Mouse (Mus musculus) heart, embryonic 14.5 days (tissue): Measurements from ENCODE around the gene Dnah10. TPM values are rescaled to one million over a fixed set of nuclear protein-coding genes. Genes with fewer than 3 reads are reported as not detected.
"Not testable (repeated sequence)": the region's sequence is repeated elsewhere in the genome, so short reads cannot be mapped to it uniquely, and the experiment has no call there.

ENCODE experiments used
- ATAC-seq: fragments of 200-750 bp; cut with Nextera tagmentation; 2 replicates; pipeline ENCODE4 v1.8.0; 2017; ENCODE audit warnings: low read depth, moderate TSS enrichment; ENCODE audit not compliant: insufficient number of reproducible peaks, insufficient read depth, low FRiP score
- H3K27ac ChIP-seq, 2 experiments: fragments of 200-500 bp in 1 of 2; fragments of 300-500 bp in 1 of 2; sonication (generic) in 1 of 2; replicated peaks in 1 of 2; 2 replicates each; pipeline ENCODE4 v1.5.1; 2012 to 2014; ENCODE audit warnings: low read depth in 2 of 2, low read length in 2 of 2, control low read depth in 1 of 2, mild to moderate bottlenecking in 1 of 2, mixed read lengths in 1 of 2; ENCODE audit not compliant: control insufficient read depth in 1 of 2, insufficient read depth in 1 of 2
- H3K27me3 ChIP-seq: fragments of 300-500 bp; sonication (generic); 2 replicates; pipeline ENCODE4 v1.6.1; 2014; ENCODE audit warnings: mild to moderate bottlenecking, low read length, control low read depth; ENCODE audit not compliant: control insufficient read depth, insufficient read depth
- H3K36me3 ChIP-seq: fragments of 300-500 bp; sonication (generic); 2 replicates; pipeline ENCODE4 v1.6.1; 2014; ENCODE audit warnings: mild to moderate bottlenecking, control low read depth, low read length, mixed read lengths; ENCODE audit not compliant: control insufficient read depth, insufficient read depth
- H3K4me1 ChIP-seq, 2 experiments: fragments of 200-500 bp in 1 of 2; fragments of 300-500 bp in 1 of 2; sonication (generic) in 1 of 2; 2 replicates each; pipeline ENCODE4 v1.6.1; 2012 to 2014; ENCODE audit warnings: low read length in 2 of 2, control low read depth in 1 of 2, mixed read lengths in 1 of 2; ENCODE audit not compliant: control insufficient read depth in 2 of 2, insufficient read depth in 2 of 2
- H3K4me2 ChIP-seq: fragments of 300-500 bp; sonication (generic); 2 replicates; pipeline ENCODE4 v1.6.1; 2014; ENCODE audit warnings: mild to moderate bottlenecking, low read length
- H3K4me3 ChIP-seq, 2 experiments: fragments of 200-500 bp in 1 of 2; fragments of 300-500 bp in 1 of 2; sonication (generic) in 1 of 2; 2 replicates each; pipeline ENCODE4 v1.5.1; 2012 to 2014; ENCODE audit warnings: low read length in 2 of 2, mild to moderate bottlenecking in 2 of 2, control low read depth in 1 of 2, low read depth in 1 of 2, moderate library complexity in 1 of 2; ENCODE audit not compliant: control insufficient read depth in 1 of 2, insufficient read depth in 1 of 2
- H3K9ac ChIP-seq: fragments of 300-500 bp; sonication (generic); 2 replicates; pipeline ENCODE4 v1.6.1; 2014; ENCODE audit warnings: mild to moderate bottlenecking, low read length
- H3K9me3 ChIP-seq: fragments of 300-500 bp; sonication (generic); 2 replicates; pipeline ENCODE4 v1.6.1; 2016; ENCODE audit warnings: low read length, control low read depth; ENCODE audit not compliant: control insufficient read depth
- WGBS: fragments of 180-500 bp; shearing (Covaris S2); extraction: QIAGEN DNeasy Blood & Tissue Kit; methylation state at CpG from one replicate; pipeline ENCODE4 v1.1.7; 2014; 5-methylcytosine and 5-hydroxymethylcytosine counted together
- polyA plus RNA-seq: library from polyadenylated mRNA; unstranded; fragments of >200 nt; fragmentation: Nextera tagmentation; extraction: Ambion mirVana; gene quantifications from 2 replicates; pipeline ENCODE4 v1.2.1, GENCODE M21; 2014

Gene Dnah10
- polyA plus RNA-seq, 1 experiment from 2014 or later = 0.03 TPM

DNA sequence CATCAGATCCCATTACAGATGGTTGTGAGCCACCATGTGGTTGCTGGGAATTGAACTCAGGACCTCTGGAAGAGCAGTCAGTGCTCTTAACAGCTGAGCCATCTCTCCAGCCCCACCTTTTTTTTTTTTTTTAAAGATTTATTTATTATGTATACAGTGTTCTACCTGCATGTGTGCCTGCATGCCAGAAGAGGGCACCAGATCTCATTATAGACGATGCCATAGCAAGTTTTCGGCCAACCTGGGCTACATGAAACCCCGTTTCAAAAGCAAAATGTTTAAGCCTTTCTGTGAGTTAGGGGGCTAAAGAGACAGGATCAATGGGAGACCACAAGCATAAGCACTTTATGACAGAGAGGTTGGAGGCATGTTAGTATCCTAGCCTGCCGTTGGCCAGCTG lies 51.4 kb downstream of the Dnah10 start:
- not testable (repeated sequence) for H3K27ac ChIP-seq, H3K9me3 ChIP-seq, H3K4me2 ChIP-seq, H3K27me3 ChIP-seq, H3K4me1 ChIP-seq, H3K36me3 ChIP-seq, H3K4me3 ChIP-seq, H3K9ac ChIP-seq, ATAC-seq
- 90% methylated on average over 4 of the region's 4 CpGs for WGBS

DNA sequence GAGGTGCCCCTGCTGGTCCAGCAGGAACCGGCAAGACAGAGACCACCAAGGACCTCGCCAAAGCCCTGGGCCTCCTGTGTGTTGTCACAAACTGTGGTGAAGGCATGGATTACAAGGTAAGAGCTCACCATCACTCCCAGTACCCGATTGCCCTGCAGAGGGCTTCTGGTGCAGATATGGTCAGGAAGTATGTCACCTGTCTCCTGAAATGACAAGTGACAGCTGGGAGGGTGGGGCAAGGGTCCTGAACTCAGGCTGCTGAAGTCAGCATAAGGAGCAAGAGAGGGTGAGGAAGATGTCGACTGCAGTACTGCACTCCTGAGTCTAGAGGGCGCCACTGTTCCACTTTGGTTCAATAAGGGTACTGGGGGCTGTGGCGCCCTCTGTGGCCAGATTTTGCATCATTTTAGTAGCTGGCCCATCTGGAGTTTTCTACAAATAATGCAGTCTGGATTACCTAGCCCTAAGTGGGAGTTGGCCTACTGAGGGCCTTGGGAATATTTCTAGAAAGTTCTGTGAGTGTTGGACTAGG lies 52.4 kb downstream of the Dnah10 start:
- no peak for ATAC-seq
- WGBS = 57% methylated on average over 6 of the region's 6 CpGs
- Histone ChIP-seq H3K27ac (no peak overlapping the region), H3K4me2 (no peak overlapping the region), H3K36me3 (no peaks in the 10 kb centered on the region), H3K4me3 (no peak overlapping the region), H3K27me3 (no peaks in the 10 kb centered on the region), H3K4me1 (no peaks in the 10 kb centered on the region), H3K9me3 (no peaks in the 10 kb centered on the region), H3K9ac (no peak overlapping the region)

DNA sequence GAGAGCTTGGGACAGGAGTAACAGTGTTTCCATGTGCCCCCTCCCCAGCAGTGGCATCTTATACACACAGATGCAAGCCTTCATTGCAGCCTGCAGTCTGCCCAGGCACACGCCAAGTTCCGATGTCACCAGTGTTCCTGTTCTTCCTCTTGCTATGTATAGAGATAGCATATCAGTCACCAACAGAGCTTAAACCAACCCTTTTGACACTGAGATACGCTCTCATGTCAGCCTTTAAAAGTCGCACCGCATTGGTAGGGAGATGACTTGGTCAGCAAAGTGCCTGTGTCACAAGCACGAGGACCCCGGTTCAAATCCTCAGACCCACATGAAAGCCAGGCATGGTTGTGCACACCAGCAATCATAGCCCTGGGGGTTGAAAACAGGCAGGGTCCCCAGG lies 55.0 kb downstream of the Dnah10 start:
- H3K4me1 ChIP-seq = no peaks in the 10 kb centered on the region
- ATAC-seq = no peak
- H3K4me3 ChIP-seq = no peak overlapping the region
- no peaks in the 10 kb centered on the region for H3K36me3 ChIP-seq
- H3K27me3 ChIP-seq = peaks cover 4% of the 10 kb centered on the region; the same call in 1 of the 2 replicates
- H3K9me3 ChIP-seq = no peaks in the 10 kb centered on the region
- H3K4me2 ChIP-seq = no peak overlapping the region
- no peak overlapping the region for H3K9ac ChIP-seq
- no peak overlapping the region for H3K27ac ChIP-seq
- 78% methylated on average over 7 of the region's 7 CpGs for WGBS

DNA sequence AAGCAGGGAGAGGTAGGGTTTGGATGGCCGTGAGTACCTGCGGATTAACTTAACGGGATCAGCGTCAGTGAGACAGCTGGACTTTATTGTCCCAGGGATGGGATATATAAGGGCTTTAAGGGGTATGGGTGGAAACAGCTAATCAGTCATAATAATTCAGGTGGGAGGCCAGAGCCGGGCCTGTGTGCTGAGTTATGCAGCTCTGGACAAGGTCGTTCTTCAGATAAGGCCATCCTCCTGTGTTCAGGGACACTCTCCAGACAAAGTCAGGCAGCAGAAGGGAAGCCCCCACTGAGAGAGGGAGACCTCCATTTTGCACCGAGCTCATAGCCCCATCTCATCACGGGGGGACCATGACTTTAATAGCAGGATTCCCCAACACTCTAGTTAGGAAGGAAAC lies 56.8 kb downstream of the Dnah10 start:
- peaks cover 4% of the 10 kb centered on the region; the same call in 1 of the 2 replicates for H3K27me3 ChIP-seq
- no peak overlapping the region for H3K27ac ChIP-seq
- ATAC-seq = no peak
- WGBS = 56% methylated on average over 8 of the region's 8 CpGs
- peaks cover 5% of the 10 kb centered on the region for H3K9me3 ChIP-seq
- no peak overlapping the region for H3K9ac ChIP-seq
- no peaks in the 10 kb centered on the region for H3K4me1 ChIP-seq
- H3K4me2 ChIP-seq = no peak overlapping the region
- no peak overlapping the region for H3K4me3 ChIP-seq
- H3K36me3 ChIP-seq = no peaks in the 10 kb centered on the region

DNA sequence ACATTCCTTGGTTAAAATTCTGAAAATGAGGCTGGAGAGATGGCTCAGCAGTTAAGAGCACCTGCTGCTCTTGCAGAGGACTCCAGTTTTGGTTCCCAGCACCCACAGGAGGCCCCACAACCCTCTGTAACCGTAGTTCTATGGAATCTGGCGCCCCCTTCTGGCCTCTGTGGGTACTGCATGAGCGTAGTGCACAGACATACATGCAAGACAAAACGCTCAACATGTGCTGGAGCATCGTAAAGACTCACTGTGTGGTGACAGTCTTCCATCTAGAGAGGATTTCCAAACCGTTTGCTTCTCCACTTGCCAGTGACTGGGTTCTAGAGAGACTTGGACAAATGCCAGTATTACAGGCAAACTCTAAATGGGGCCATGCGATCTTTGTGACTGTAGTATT lies 60.8 kb downstream of the Dnah10 start:
- peaks cover 4% of the 10 kb centered on the region; the same call in 1 of the 2 replicates for H3K27me3 ChIP-seq
- no peak overlapping the region for H3K27ac ChIP-seq
- H3K4me1 ChIP-seq = no peaks in the 10 kb centered on the region
- peaks cover 5% of the 10 kb centered on the region for H3K9me3 ChIP-seq
- WGBS = 75% methylated on average over 7 of the region's 7 CpGs
- no peak overlapping the region for H3K9ac ChIP-seq
- no peak overlapping the region for H3K4me2 ChIP-seq
- no peak overlapping the region for H3K4me3 ChIP-seq
- no peaks in the 10 kb centered on the region for H3K36me3 ChIP-seq
- ATAC-seq = no peak

DNA sequence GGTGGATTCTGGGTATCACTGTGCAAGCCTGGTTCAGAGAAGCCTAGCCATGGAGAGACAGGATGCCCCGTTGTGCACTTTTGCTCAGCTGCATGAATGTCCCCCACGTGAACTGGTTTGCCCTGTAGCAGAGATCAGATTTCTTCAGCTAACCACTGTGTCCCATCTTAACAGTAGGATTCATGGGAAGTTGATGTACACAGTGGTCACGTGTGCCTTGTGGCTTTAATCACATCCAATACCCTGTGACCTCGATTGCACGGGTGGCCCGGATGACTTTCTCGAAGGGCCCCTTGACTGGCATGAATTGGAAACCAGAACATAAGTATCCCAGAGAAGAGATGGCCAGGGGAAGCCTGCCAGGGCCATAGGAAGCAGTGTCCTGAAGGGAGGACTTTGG lies 67.2 kb downstream of the Dnah10 start:
- H3K4me2 ChIP-seq = no peak overlapping the region
- no peak overlapping the region for H3K4me3 ChIP-seq
- ATAC-seq = no peak
- H3K27ac ChIP-seq = no peak overlapping the region
- H3K36me3 ChIP-seq = no peaks in the 10 kb centered on the region
- no peaks in the 10 kb centered on the region for H3K27me3 ChIP-seq
- no peaks in the 10 kb centered on the region for H3K9me3 ChIP-seq
- no peak overlapping the region for H3K9ac ChIP-seq
- H3K4me1 ChIP-seq = no peaks in the 10 kb centered on the region
- WGBS = 85% methylated on average over 7 of the region's 7 CpGs

DNA sequence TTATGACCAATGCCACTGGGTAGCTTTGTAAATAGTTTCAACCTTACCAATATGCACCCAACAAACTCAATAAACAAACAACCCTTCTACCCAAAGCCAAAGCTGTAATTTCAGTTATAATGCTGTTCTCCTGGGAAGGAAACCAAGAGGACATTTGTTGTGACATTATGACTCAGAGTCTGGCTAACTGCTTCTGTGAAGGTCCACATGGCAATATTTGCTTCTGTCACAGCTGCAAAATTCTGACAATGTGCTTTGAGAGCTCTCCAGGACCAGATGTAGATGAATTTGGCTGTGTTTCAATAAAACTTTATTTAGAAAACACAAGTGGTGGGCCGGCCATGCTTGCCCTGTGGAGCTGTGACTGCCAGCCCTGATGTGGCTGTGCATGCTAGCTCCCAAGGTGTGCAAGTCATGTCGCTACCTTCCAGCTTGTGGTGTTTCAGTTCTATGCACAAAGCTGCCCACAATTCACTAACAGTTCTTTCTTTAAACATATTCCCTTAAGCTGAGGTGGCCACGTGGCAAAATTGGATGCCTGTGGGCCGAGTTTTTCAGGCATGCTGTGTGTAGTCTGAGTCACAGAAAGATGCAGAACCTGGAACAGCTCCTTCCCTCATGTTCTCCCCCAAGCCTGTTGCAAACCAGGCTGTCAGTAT lies 85.0 kb downstream of the Dnah10 start:
- no peak overlapping the region for H3K27ac ChIP-seq
- no peak overlapping the region for H3K4me2 ChIP-seq
- H3K27me3 ChIP-seq = no peaks in the 10 kb centered on the region
- no peak for ATAC-seq
- WGBS = 74% methylated on average over 4 of the region's 4 CpGs
- no peaks in the 10 kb centered on the region for H3K9me3 ChIP-seq
- H3K36me3 ChIP-seq = no peaks in the 10 kb centered on the region
- no peaks in the 10 kb centered on the region for H3K4me1 ChIP-seq
- no peak overlapping the region for H3K4me3 ChIP-seq
- H3K9ac ChIP-seq = no peak overlapping the region

DNA sequence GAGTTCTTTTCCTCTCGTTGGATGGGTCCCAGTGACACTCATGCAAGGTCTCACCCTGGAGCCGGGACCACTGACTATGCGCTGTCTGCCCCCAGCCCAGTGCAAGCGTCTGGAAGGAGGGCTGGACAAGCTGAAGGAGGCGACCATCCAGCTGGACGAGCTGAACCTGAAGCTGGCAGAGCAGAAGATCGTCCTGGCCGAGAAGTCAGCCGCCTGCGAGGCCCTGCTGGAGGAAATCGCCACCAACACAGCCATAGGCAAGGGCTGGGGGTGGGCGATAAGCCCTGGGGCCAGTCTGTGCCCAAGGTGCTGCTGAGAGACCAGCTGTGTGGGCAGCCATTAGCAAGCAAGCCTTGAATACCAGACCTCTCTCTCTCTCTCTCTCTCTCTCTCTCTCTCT lies 87.6 kb downstream of the Dnah10 start:
- no peak overlapping the region for H3K4me2 ChIP-seq
- H3K36me3 ChIP-seq = no peaks in the 10 kb centered on the region
- H3K9ac ChIP-seq = no peak overlapping the region
- no peaks in the 10 kb centered on the region for H3K27me3 ChIP-seq
- ATAC-seq = no peak
- no peaks in the 10 kb centered on the region for H3K9me3 ChIP-seq
- no peak overlapping the region for H3K4me3 ChIP-seq
- H3K27ac ChIP-seq = no peak overlapping the region
- 73% methylated on average over 12 of the region's 12 CpGs for WGBS
- no peaks in the 10 kb centered on the region for H3K4me1 ChIP-seq
